Mouse (Mus musculus) cortical plate, adult 2 months (tissue): ENCODE measurements around the gene Sctr.

Experiments
- CTCF ChIP-seq: fragments of 200-500 bp; IDR thresholded peaks from 2 replicates; pipeline ENCODE4 v1.5.1; 2011; ENCODE audit warnings: mild to moderate bottlenecking, control low read depth, low read length; ENCODE audit not compliant: insufficient read depth; ENCODE audit errors: extremely low read depth
- POLR2A ChIP-seq: fragments of 200-500 bp; IDR thresholded peaks from 2 replicates; pipeline ENCODE4 v1.6.1; 2011; ENCODE audit warnings: mild to moderate bottlenecking, low read length, control low read depth; ENCODE audit not compliant: insufficient read depth; ENCODE audit errors: extremely low read depth

DNA sequence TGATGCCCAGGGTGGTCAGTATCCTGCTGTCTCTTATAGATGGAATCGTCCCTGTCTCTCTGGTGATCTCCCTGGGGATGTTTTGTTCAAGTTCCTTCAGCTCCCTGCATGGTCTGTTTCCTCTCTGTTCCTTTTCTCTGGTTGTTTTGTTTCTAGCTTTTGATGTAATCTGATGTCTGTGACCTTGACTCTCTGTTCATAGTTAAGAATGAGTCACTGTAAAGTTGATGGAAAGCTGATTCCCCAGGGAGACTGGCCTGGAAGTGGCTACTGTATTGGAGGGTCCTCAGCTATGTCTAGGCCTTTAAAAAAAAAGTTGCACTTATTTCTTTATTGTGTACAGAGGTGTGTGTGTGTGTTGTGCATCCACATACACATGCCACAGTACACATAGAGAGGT is 44.4 kb downstream of the Sctr start:
- TF ChIP-seq CTCF (no peak), POLR2A (no peak)
